In the genomic region with DNA sequence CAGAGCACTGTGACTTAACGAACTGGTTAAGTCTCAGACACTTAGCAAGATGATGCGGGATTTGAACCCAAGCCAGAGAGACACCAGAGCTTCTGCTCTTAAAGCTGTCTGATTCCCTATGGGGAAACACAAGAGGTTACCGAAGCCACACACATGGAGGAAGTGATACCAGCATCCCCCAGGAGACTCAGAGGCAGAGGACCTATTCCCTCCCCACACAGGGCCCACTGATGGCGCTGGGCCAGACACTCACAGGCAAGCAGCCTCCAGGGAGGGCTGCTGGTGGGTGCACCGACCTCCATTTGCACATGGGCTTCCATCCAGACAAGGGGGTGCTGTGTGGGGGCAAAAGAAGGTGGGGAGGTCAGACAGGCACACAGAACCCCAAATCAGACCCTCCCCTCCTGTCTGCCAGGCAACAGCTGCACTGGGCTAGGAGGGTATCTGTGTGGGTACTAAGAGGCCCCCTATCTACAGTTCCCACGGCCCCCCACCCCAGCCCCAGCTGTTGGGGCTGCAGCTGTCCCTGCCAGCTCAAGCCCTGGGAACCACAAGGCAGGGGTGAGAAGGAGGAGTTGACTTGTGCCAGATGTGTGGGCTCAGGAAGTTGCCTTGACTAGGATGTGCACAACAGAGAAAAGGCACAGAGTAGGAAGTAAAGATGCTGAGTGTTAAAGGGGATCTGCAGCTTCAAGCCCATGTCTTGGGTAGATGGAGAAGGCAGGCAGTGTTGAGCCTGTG, we compare ENCODE assay signal across 8 mouse cellular contexts. TPM values are rescaled to one million over a fixed set of nuclear protein-coding genes. Genes with fewer than 3 reads are reported as not detected.
DNase-seq lines count a peak whose midpoint lies in the region; ATAC-seq and TF ChIP-seq lines count a peak whose summit lies in the region.

No protein-coding gene starts in this region.

- no peak overlapping the region for H3K27ac ChIP-seq in liver, postnatal 0 days (ENCODE audit: low read depth)
- no peak overlapping the region for H3K27ac ChIP-seq in liver, embryonic 12.5 days

- peak; percentile 64 for DNase-seq in liver, postnatal 0 days
- peak; percentile 49 for DNase-seq in lung, postnatal 10 days
- DNase-seq in spleen, postnatal 36 days (ENCODE audit: low spot score in 2 of 2), result peak; percentile 73 to 75
- no peak for DNase-seq in embryo, embryonic 10.5 days (ENCODE audit: low spot score)
- no peak for DNase-seq in ovary, adult 18-20 months (ENCODE audit: low spot score)
- DNase-seq in frontal cortex, postnatal 14 days (ENCODE audit: low spot score in 2 of 2), result no peak

- no peak for TF ChIP-seq EP300 in liver, postnatal 0 days (IDR thresholded peaks at IDR 0.05; ENCODE audit: low read depth)

- no peak overlapping the region for H3K9ac ChIP-seq in liver, postnatal 0 days (replicated peaks)
- H3K9ac ChIP-seq in liver, embryonic 12.5 days, result no peak overlapping the region

- TF ChIP-seq CTCF in liver, postnatal 0 days (IDR thresholded peaks at IDR 0.05; ENCODE audit: low read depth), result no peak

- WGBS in liver, postnatal 0 days (ENCODE audit: insufficient replicate concordance), result 37% methylated on average over 6 of the region's 6 CpGs
- WGBS in liver, embryonic 12.5 days (ENCODE audit: insufficient replicate concordance), result 45% methylated on average over 6 of the region's 6 CpGs

- H3K4me1 ChIP-seq in liver, postnatal 0 days (ENCODE audit: insufficient read depth), result peaks cover 22% of the 10 kb centered on the region
- peaks cover 35% of the 10 kb centered on the region for H3K4me1 ChIP-seq in liver, embryonic 12.5 days

- H3K36me3 ChIP-seq in liver, postnatal 0 days (replicated peaks; ENCODE audit: insufficient read depth, low read length), result no peaks in the 10 kb centered on the region
- no peaks in the 10 kb centered on the region for H3K36me3 ChIP-seq in liver, embryonic 12.5 days

- H3K4me3 ChIP-seq in liver, postnatal 0 days (ENCODE audit: low read depth, low read length), result no peak overlapping the region
- H3K4me3 ChIP-seq in liver, embryonic 12.5 days, result no peak overlapping the region

- peaks cover 68% of the 10 kb centered on the region for H3K27me3 ChIP-seq in liver, postnatal 0 days (ENCODE audit: insufficient read depth, low read length)
- peaks cover 90% of the 10 kb centered on the region for H3K27me3 ChIP-seq in liver, embryonic 12.5 days (replicated peaks)

- no peaks in the 10 kb centered on the region for H3K9me3 ChIP-seq in liver, postnatal 0 days (ENCODE audit: low read length)
- H3K9me3 ChIP-seq in liver, embryonic 12.5 days (replicated peaks), result no peaks in the 10 kb centered on the region

- no peak overlapping the region for H3K4me2 ChIP-seq in liver, postnatal 0 days (ENCODE audit: low read depth, low read length)
- H3K4me2 ChIP-seq in liver, embryonic 12.5 days, result no peak overlapping the region

- peak; percentile 66 for ATAC-seq in liver, postnatal 0 days
- ATAC-seq in liver, embryonic 12.5 days, result no peak
- ATAC-seq in granulocyte monocyte progenitor cell, adult 5-6 weeks (replicated peaks; ENCODE audit: poor library complexity, severe bottlenecking), result peak; percentile 87

RNA-seq across cellular contexts. Expression of a gene that starts 2.6 kb away (rescaled TPM):
- 0.20 and 0.26 TPM in 2 replicates for polyA plus RNA-seq in liver, postnatal 0 days (2015; fragmentation: Nextera tagmentation; extraction: Ambion mirVana)
- polyA plus RNA-seq in liver, embryonic 12.5 days (2016; fragmentation: Nextera tagmentation; extraction: Ambion mirVana), result 1.7 and 2.3 TPM in 2 replicates
- not detected in 2 replicates for total RNA-seq in granulocyte monocyte progenitor cell, adult 5-6 weeks (2014; fragmentation: Nextera tagmentation)
- not detected in 2 replicates for total RNA-seq in granulocyte monocyte progenitor cell, adult 5-6 weeks (2017)

RNA-seq across cellular contexts. Expression of a gene that starts 25.3 kb away (rescaled TPM):
- polyA plus RNA-seq in liver, postnatal 0 days (2015; fragmentation: Nextera tagmentation; extraction: Ambion mirVana), result not detected in 2 replicates
- polyA plus RNA-seq in liver, embryonic 12.5 days (2016; fragmentation: Nextera tagmentation; extraction: Ambion mirVana), result 0.10 and 0.13 TPM in 2 replicates
- total RNA-seq in granulocyte monocyte progenitor cell, adult 5-6 weeks (2014; fragmentation: Nextera tagmentation), result not detected in 2 replicates
- not detected in 2 replicates for total RNA-seq in granulocyte monocyte progenitor cell, adult 5-6 weeks (2017)

Comparison
In these comparisons a context has a peak if more than half of its experiments do, and no peak if none do; other contexts are left out.
1. DNase-seq: peak in liver, postnatal 0 days (single experiment), lung, postnatal 10 days (single experiment) and spleen, postnatal 36 days (2 of 2); none in embryo, embryonic 10.5 days (single experiment), ovary, adult 18-20 months (single experiment) and frontal cortex, postnatal 14 days (0 of 2).